Mouse (Mus musculus) liver, postnatal 0 days (tissue): ENCODE measurements around the gene Fcf1. TPM values are rescaled to one million over a fixed set of nuclear protein-coding genes. Genes with fewer than 3 reads are reported as not detected.
A peak's percentile ranks its signal among the peaks of the same experiment; 100 is the strongest.

ENCODE experiments used
- ATAC-seq: fragments of 200-750 bp; cut with Nextera tagmentation; 2 replicates; pipeline ENCODE4 v1.8.0; 2017; ENCODE audit warnings: mild to moderate bottlenecking, moderate library complexity
- DNase-seq: peaks from one replicate; pipeline ENCODE4 v3.0.0-alpha.2; 2016
- H3K27ac ChIP-seq: fragments of 300-500 bp; sonication (generic); 2 replicates; pipeline ENCODE4 v1.5.1; 2014; ENCODE audit warnings: antibody characterized with exemption, moderate library complexity, mild to moderate bottlenecking, low read depth
- H3K27me3 ChIP-seq: fragments of 300-500 bp; sonication (generic); 2 replicates; pipeline ENCODE4 v1.6.1; 2014; ENCODE audit warnings: low read length, control low read depth, mixed read lengths; ENCODE audit not compliant: insufficient read depth
- H3K36me3 ChIP-seq: fragments of 300-500 bp; sonication (generic); replicated peaks from 2 replicates; pipeline ENCODE4 v1.6.1; 2014; ENCODE audit warnings: mild to moderate bottlenecking, control low read depth, low read length, moderate library complexity, mixed read lengths; ENCODE audit not compliant: insufficient read depth
- H3K4me1 ChIP-seq: fragments of 300-500 bp; sonication (generic); 2 replicates; pipeline ENCODE4 v1.6.1; 2014; ENCODE audit warnings: antibody characterized with exemption, mild to moderate bottlenecking, control low read depth; ENCODE audit not compliant: insufficient read depth
- H3K4me2 ChIP-seq: fragments of 300-500 bp; sonication (generic); 2 replicates; pipeline ENCODE4 v1.6.1; 2014; ENCODE audit warnings: low read depth, mild to moderate bottlenecking, low read length, moderate library complexity, mixed read lengths
- H3K4me3 ChIP-seq: fragments of 300-500 bp; sonication (generic); 2 replicates; pipeline ENCODE4 v1.5.1; 2014; ENCODE audit warnings: low read depth, low read length
- H3K9ac ChIP-seq: fragments of 300-500 bp; sonication (generic); replicated peaks from 2 replicates; pipeline ENCODE4 v1.6.1; 2014; ENCODE audit warnings: mild to moderate bottlenecking, moderate library complexity
- H3K9me3 ChIP-seq: fragments of 300-500 bp; sonication (generic); 2 replicates; pipeline ENCODE4 v1.6.1; 2016; ENCODE audit warnings: mild to moderate bottlenecking, control low read depth, low read length, mixed read lengths
- CTCF ChIP-seq: sonication (generic); IDR thresholded peaks from 2 replicates; pipeline ENCODE4 v1.5.1; 2016; ENCODE audit warnings: antibody characterized with exemption, low read depth
- EP300 ChIP-seq: IDR thresholded peaks from 2 replicates; pipeline ENCODE4 v1.6.1; 2016; ENCODE audit warnings: antibody characterized with exemption, low read depth, mild to moderate bottlenecking
- WGBS: fragments of 180-500 bp; shearing (Covaris S2); extraction: QIAGEN DNeasy Blood & Tissue Kit; methylation state at CpG from one replicate; pipeline ENCODE4 v1.1.7; 2014; ENCODE audit not compliant: insufficient replicate concordance; 5-methylcytosine and 5-hydroxymethylcytosine counted together
- polyA plus RNA-seq: library from polyadenylated mRNA; unstranded; fragments of >200 nt; fragmentation: Nextera tagmentation; extraction: Ambion mirVana; gene quantifications from 2 replicates; pipeline ENCODE4 v1.2.1, GENCODE M21; 2015

The Fcf1 gene
- polyA plus RNA-seq, 1 experiment from 2014 or later, result 74.5 TPM

- no peaks in the 10 kb centered on the region for H3K27me3 ChIP-seq
- H3K4me2 ChIP-seq, result no peak overlapping the region
- DNase-seq (no peak), ATAC-seq (no peak)
- peaks cover 19% of the 10 kb centered on the region for H3K36me3 ChIP-seq
- H3K4me3 ChIP-seq, result no peak overlapping the region
- peaks cover 7% of the 10 kb centered on the region; the same call in 1 of the 2 replicates for H3K4me1 ChIP-seq
- H3K9me3 ChIP-seq, result no peaks in the 10 kb centered on the region
- TF ChIP-seq EP300, result no peak
- no peak for TF ChIP-seq CTCF
- WGBS, result 88% methylated on average over 3 of the region's 3 CpGs
- no peak overlapping the region for H3K9ac ChIP-seq
- H3K27ac ChIP-seq, result no peak overlapping the region
Observed at GRCm38 (mm10) chr12:84956317-84956716, 14.4 kb upstream of the Fcf1 start.

- Histone ChIP-seq H3K27me3 (no peaks in the 10 kb centered on the region), H3K9ac (no peak overlapping the region), H3K4me1 (peaks cover 4% of the 10 kb centered on the region), H3K36me3 (peaks cover 20% of the 10 kb centered on the region), H3K27ac (no peak overlapping the region), H3K4me3 (no peak overlapping the region), H3K9me3 (no peaks in the 10 kb centered on the region), H3K4me2 (no peak overlapping the region)
- no peak for TF ChIP-seq EP300
- TF ChIP-seq CTCF, result no peak
- DNase-seq, result no peak
- 35% methylated on average over 1 of the region's 1 CpGs for WGBS
- no peak for ATAC-seq
Observed at GRCm38 (mm10) chr12:84958794-84959356, 11.8 kb upstream of the Fcf1 start.

GRCm38 (mm10) chr12:84962606-84963005, 8.1 kb upstream of the Fcf1 start:
- Histone ChIP-seq H3K4me3 (0 out of 2 replicates have a peak overlapping the region, but pooled peaks have one; percentile 6), H3K36me3 (peaks cover 26% of the 10 kb centered on the region), H3K9me3 (no peaks in the 10 kb centered on the region), H3K4me2 (peak overlapping the region; percentile 59), H3K27ac (peak overlapping the region; percentile 80), H3K9ac (peak overlapping the region; percentile 27; the same call in 1 of the 2 replicates), H3K27me3 (no peaks in the 10 kb centered on the region), H3K4me1 (peaks cover 4% of the 10 kb centered on the region)
- peak; percentile 97 for ATAC-seq
- TF ChIP-seq CTCF (no peak), EP300 (peak; percentile 78)
- DNase-seq, result peak; percentile 62
- 49% methylated on average over 7 of the region's 7 CpGs for WGBS

GRCm38 (mm10) chr12:84968831-84969655, 1.7 kb upstream of the Fcf1 start:
- DNase-seq (peak; percentile 18), ATAC-seq (peak; percentile 63)
- peak; percentile 78 for TF ChIP-seq EP300
- TF ChIP-seq CTCF, result no peak
- no peaks in the 10 kb centered on the region for H3K9me3 ChIP-seq
- H3K4me1 ChIP-seq, result peaks cover 12% of the 10 kb centered on the region
- H3K27ac ChIP-seq, result peak overlapping the region; percentile 88
- H3K9ac ChIP-seq, result peak overlapping the region; percentile 91
- H3K4me3 ChIP-seq, result peak overlapping the region; percentile 79
- H3K36me3 ChIP-seq, result peaks cover 23% of the 10 kb centered on the region
- no peaks in the 10 kb centered on the region for H3K27me3 ChIP-seq
- peak overlapping the region; percentile 73 for H3K4me2 ChIP-seq
- 38% methylated on average over 16 of the region's 16 CpGs for WGBS

- DNase-seq, result peak; percentile 26
- peak; percentile 20; the same call in 1 of the 2 replicates for ATAC-seq
- H3K27ac ChIP-seq, result peak overlapping the region; percentile 88
Observed at GRCm38 (mm10) chr12:84969656-84970427, 855 bp upstream of the Fcf1 start.

More at GRCm38 (mm10) chr12:84969656-84970427, 855 bp upstream of the Fcf1 start:
- H3K9ac ChIP-seq, result peak overlapping the region; percentile 91
- peaks cover 12% of the 10 kb centered on the region for H3K4me1 ChIP-seq
- 17% methylated on average over 15 of the region's 15 CpGs for WGBS
- no peaks in the 10 kb centered on the region for H3K9me3 ChIP-seq
- H3K36me3 ChIP-seq, result peaks cover 27% of the 10 kb centered on the region
- TF ChIP-seq CTCF, result no peak
- TF ChIP-seq EP300, result no peak
- H3K4me2 ChIP-seq, result peak overlapping the region; percentile 73
- H3K27me3 ChIP-seq, result no peaks in the 10 kb centered on the region
- peak overlapping the region; percentile 79 for H3K4me3 ChIP-seq
